Mouse (Mus musculus): ENCODE measurements around the gene Cntd1. TPM values are rescaled to one million over a fixed set of nuclear protein-coding genes. Genes with fewer than 3 reads are reported as not detected.
A peak's percentile ranks its signal among the peaks of the same experiment; 100 is the strongest.

Gene Cntd1
- total and polyA plus RNA-seq, 2 experiments from 2014 or later, result 0.22 TPM; not detected in 1

GRCm38 (mm10) chr11:101236782-101237181 is 42.0 kb upstream of the Cntd1 start:
- no peak overlapping the region for H3K27ac ChIP-seq (ENCODE audit: low read depth)
- no peaks in the 10 kb centered on the region for H3K27me3 ChIP-seq (ENCODE audit: control insufficient read depth, insufficient read depth, low read length)
- H3K4me1 ChIP-seq (ENCODE audit: control insufficient read depth, insufficient read depth), result 0 out of 2 replicates have a peak, but pooled peaks cover 10% of the 10 kb centered on the region
- TF ChIP-seq EP300 (IDR thresholded peaks at IDR 0.05; ENCODE audit: low read depth) (no peak), CTCF (IDR thresholded peaks at IDR 0.05; ENCODE audit: low read depth) (no peak)
- H3K4me3 ChIP-seq (ENCODE audit: low read depth, low read length), result no peak overlapping the region
- 83% methylated on average over 5 of the region's 5 CpGs for WGBS
- no peaks in the 10 kb centered on the region for H3K9me3 ChIP-seq (replicated peaks; ENCODE audit: control insufficient read depth, low read length)
- no peak for ATAC-seq (ENCODE audit: insufficient read depth, low read depth)
- H3K36me3 ChIP-seq (replicated peaks; ENCODE audit: control insufficient read depth, insufficient read depth, low read length), result no peaks in the 10 kb centered on the region
- H3K9ac ChIP-seq (replicated peaks; ENCODE audit: low read depth, low read length), result no peak overlapping the region
- no peak for DNase-seq (ENCODE audit: low spot score)
- no peak overlapping the region for H3K4me2 ChIP-seq (ENCODE audit: low read depth, low read length)

DNA sequence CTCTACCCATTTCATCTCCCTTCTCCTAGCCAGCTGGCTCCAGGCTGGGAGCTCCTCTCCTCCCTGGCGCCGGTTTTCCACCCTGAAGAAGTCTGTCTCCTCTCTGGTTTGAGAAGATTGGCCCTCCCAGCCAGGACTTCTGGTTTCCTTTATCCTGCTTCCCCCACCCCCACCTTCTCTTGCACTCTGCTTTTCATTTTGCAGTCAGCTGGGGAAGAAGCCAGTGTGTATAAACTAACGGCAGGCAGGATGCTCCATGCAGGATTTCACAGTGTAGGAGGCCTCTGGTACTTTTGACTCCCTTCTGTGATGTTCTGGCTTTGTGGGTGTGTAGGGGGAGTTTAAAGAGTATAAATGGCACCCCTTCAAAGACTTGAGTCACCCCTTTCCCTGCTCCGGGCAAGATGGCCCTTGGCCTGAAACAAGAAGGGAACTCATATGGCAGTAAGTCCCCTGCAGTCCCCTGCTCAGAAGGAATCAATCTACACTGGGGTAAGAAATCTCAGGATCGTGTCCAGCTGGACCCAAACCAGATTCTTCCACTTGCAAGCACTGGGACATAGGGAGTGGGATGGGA is 40.7 kb upstream of the Cntd1 start:
- no peaks in the 10 kb centered on the region for H3K36me3 ChIP-seq (replicated peaks; ENCODE audit: control insufficient read depth, insufficient read depth, low read length)
- 37% methylated on average over 5 of the region's 5 CpGs for WGBS
- DNase-seq (ENCODE audit: low spot score) (peak; percentile 40), ATAC-seq (ENCODE audit: insufficient read depth, low read depth) (peak; percentile 47)
- H3K4me1 ChIP-seq (ENCODE audit: control insufficient read depth, insufficient read depth), result 0 out of 2 replicates have a peak, but pooled peaks cover 10% of the 10 kb centered on the region
- no peak overlapping the region for H3K9ac ChIP-seq (replicated peaks; ENCODE audit: low read depth, low read length)
- H3K9me3 ChIP-seq (replicated peaks; ENCODE audit: control insufficient read depth, low read length), result no peaks in the 10 kb centered on the region
- H3K4me3 ChIP-seq (ENCODE audit: low read depth, low read length), result no peak overlapping the region
- H3K27me3 ChIP-seq (ENCODE audit: control insufficient read depth, insufficient read depth, low read length), result no peaks in the 10 kb centered on the region
- no peak for TF ChIP-seq EP300 (IDR thresholded peaks at IDR 0.05; ENCODE audit: low read depth)
- no peak for TF ChIP-seq CTCF (IDR thresholded peaks at IDR 0.05; ENCODE audit: low read depth)
- peak overlapping the region; percentile 81 for H3K27ac ChIP-seq (ENCODE audit: low read depth)
- H3K4me2 ChIP-seq (ENCODE audit: low read depth, low read length), result no peak overlapping the region; the same call in 1 of the 2 replicates

- ATAC-seq (ENCODE audit: insufficient read depth, low read depth), result no peak
- no peaks in the 10 kb centered on the region for H3K9me3 ChIP-seq (replicated peaks; ENCODE audit: control insufficient read depth, low read length)
- H3K4me2 ChIP-seq (ENCODE audit: low read depth, low read length), result peak overlapping the region; percentile 79
- no peak overlapping the region for H3K4me3 ChIP-seq (ENCODE audit: low read depth, low read length)
- WGBS, result 41% methylated on average over 4 of the region's 4 CpGs
- no peaks in the 10 kb centered on the region for H3K36me3 ChIP-seq (replicated peaks; ENCODE audit: control insufficient read depth, insufficient read depth, low read length)
- DNase-seq (ENCODE audit: low spot score), result no peak
- H3K9ac ChIP-seq (replicated peaks; ENCODE audit: low read depth, low read length), result no peak overlapping the region
- TF ChIP-seq CTCF (IDR thresholded peaks at IDR 0.05; ENCODE audit: low read depth), result no peak
- TF ChIP-seq EP300 (IDR thresholded peaks at IDR 0.05; ENCODE audit: low read depth), result no peak
- H3K27me3 ChIP-seq (ENCODE audit: control insufficient read depth, insufficient read depth, low read length), result peaks cover 23% of the 10 kb centered on the region
- 0 out of 2 replicates have a peak, but pooled peaks cover 8% of the 10 kb centered on the region for H3K4me1 ChIP-seq (ENCODE audit: control insufficient read depth, insufficient read depth)
- peak overlapping the region; percentile 88 for H3K27ac ChIP-seq (ENCODE audit: low read depth)
These were observed 33.7 kb upstream of the Cntd1 start for GRCm38 (mm10) chr11:101245071-101245470.

DNA sequence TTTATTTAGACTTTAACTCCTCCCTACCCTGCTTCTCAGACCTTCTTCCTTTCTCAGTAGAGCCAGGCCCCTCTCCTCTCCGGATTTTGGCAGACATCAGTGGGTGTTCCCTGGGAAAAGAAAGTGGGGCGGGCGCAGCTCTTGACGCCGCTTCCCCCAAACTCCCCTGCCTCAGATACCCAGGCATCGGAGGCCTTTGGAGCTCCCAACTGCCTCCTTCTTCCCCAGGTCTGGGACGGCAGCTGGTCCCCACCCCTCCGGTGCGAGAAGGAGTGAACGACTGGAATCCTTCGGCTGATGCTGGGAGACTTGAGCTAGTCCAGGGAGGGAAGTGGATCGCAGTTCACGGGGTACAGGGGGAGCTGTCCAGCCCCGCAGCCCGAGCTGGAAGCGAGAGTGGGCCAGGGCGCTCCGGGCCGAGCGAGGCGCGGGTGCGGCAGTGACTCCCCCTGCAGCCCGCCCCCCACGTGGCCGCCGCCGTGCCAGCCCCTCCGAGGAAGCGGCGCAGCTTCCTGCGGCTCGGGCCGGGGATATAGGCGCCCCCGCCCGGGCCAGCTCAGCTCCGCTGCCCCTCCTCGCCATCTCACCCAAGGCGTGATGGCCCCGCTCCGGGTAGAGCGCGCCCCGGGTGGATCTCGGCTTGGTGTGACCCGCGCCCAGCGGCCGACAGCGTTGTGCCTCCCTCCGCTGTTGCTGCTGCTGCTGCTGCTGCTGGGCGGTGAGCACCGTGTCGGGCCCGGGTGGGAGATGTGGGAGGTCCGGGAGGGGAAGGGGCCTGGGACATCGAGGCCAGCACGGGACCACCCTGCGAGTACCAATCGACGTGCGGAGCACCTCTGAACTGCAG is 32.7 kb upstream of the Cntd1 start, which contains the start of gene Ramp2:
Ramp2 (plus strand) TSS at position 174 of the 847 bp plus-strand sequence.
- H3K9me3 ChIP-seq (replicated peaks; ENCODE audit: control insufficient read depth, low read length), result no peaks in the 10 kb centered on the region
- peak within 1 kb of the TSS; percentile 70 for H3K9ac ChIP-seq (replicated peaks; ENCODE audit: low read depth, low read length)
- ATAC-seq (ENCODE audit: insufficient read depth, low read depth) (peak; percentile 64), DNase-seq (ENCODE audit: low spot score) (no peak)
- H3K36me3 ChIP-seq (replicated peaks; ENCODE audit: control insufficient read depth, insufficient read depth, low read length), result no peaks in the 10 kb centered on the region
- 0 out of 2 replicates have a peak, but pooled peaks cover 8% of the 10 kb centered on the region for H3K4me1 ChIP-seq (ENCODE audit: control insufficient read depth, insufficient read depth)
- peak within 1 kb of the TSS; percentile 62 for H3K4me3 ChIP-seq (ENCODE audit: low read depth, low read length)
- WGBS, result under 1% methylated on average over 59 of the region's 63 CpGs
- peak within 1 kb of the TSS; percentile 79 for H3K4me2 ChIP-seq (ENCODE audit: low read depth, low read length)
- 0 out of 2 replicates have a peak, but pooled peaks have one; percentile 17 for TF ChIP-seq EP300 (IDR thresholded peaks at IDR 0.05; ENCODE audit: low read depth)
- 0 out of 2 replicates have a peak, but pooled peaks have one; percentile 0 for TF ChIP-seq CTCF (IDR thresholded peaks at IDR 0.05; ENCODE audit: low read depth)
- H3K27me3 ChIP-seq (ENCODE audit: control insufficient read depth, insufficient read depth, low read length), result peaks cover 23% of the 10 kb centered on the region
- peak within 1 kb of the TSS; percentile 88 for H3K27ac ChIP-seq (ENCODE audit: low read depth)

DNA sequence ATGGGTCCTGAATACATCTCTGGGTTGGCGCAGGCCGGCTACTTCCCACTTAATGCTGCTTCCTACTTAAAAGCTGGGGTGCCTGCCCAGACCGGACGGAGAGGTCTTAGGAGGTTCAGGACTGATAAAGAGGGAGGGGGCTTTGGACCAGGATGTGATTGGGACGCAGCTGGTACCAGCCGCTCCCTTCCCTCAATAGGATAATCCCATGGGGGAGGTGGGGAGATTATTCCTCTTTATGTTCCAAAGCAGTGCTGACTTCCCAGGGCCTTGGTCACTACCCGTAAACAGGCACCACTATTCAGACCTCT is 32.2 kb upstream of the Cntd1 start:
- Histone ChIP-seq H3K27ac (ENCODE audit: low read depth) (peak overlapping the region; percentile 88), H3K27me3 (ENCODE audit: control insufficient read depth, insufficient read depth, low read length) (peaks cover 23% of the 10 kb centered on the region), H3K4me1 (ENCODE audit: control insufficient read depth, insufficient read depth) (0 out of 2 replicates have a peak, but pooled peaks cover 8% of the 10 kb centered on the region), H3K9me3 (replicated peaks; ENCODE audit: control insufficient read depth, low read length) (no peaks in the 10 kb centered on the region), H3K9ac (replicated peaks; ENCODE audit: low read depth, low read length) (peak overlapping the region; percentile 70), H3K36me3 (replicated peaks; ENCODE audit: control insufficient read depth, insufficient read depth, low read length) (no peaks in the 10 kb centered on the region), H3K4me2 (ENCODE audit: low read depth, low read length) (peak overlapping the region; percentile 79), H3K4me3 (ENCODE audit: low read depth, low read length) (peak overlapping the region; percentile 62)
- WGBS, result 13% methylated on average over 7 of the region's 7 CpGs
- TF ChIP-seq CTCF (IDR thresholded peaks at IDR 0.05; ENCODE audit: low read depth) (no peak), EP300 (IDR thresholded peaks at IDR 0.05; ENCODE audit: low read depth) (no peak)
- peak; percentile 45 for ATAC-seq (ENCODE audit: insufficient read depth, low read depth)
- DNase-seq (ENCODE audit: low spot score), result no peak
